Mouse (Mus musculus) testis, adult 2 months (tissue): ENCODE measurements at regions not wholly inside any gene's neighbourhood (a gene's known extent, or its start where the extent isn't known, plus 50 kb on each side); places are given as distances from the start of the nearest gene placed in this dataset.
A peak's percentile ranks its signal among the peaks of the same experiment; 100 is the strongest.

Source experiments
- H3K27ac ChIP-seq: fragments of 200-500 bp; 2 replicates; pipeline ENCODE4 v1.5.1; 2012; ENCODE audit warnings: low read depth, low read length; ENCODE audit not compliant: control insufficient read depth, insufficient read depth
- H3K27me3 ChIP-seq: fragments of 200-500 bp; 2 replicates; pipeline ENCODE4 v1.6.1; 2012; ENCODE audit warnings: mild to moderate bottlenecking, low read length, moderate library complexity; ENCODE audit not compliant: control insufficient read depth, insufficient read depth
- H3K36me3 ChIP-seq: fragments of 200-500 bp; 2 replicates; pipeline ENCODE4 v1.6.1; 2012; ENCODE audit warnings: mild to moderate bottlenecking, low read length; ENCODE audit not compliant: control insufficient read depth, insufficient read depth
- H3K4me1 ChIP-seq: fragments of 200-500 bp; 2 replicates; pipeline ENCODE4 v1.6.1; 2012; ENCODE audit warnings: low read length; ENCODE audit not compliant: control insufficient read depth, insufficient read depth
- H3K4me3 ChIP-seq: fragments of 200-500 bp; 2 replicates; pipeline ENCODE4 v1.5.1; 2012; ENCODE audit warnings: low read depth, mild to moderate bottlenecking, low read length, moderate library complexity, mixed read lengths; ENCODE audit not compliant: control insufficient read depth
- CTCF ChIP-seq: fragments of 200-500 bp; IDR thresholded peaks from 2 replicates; pipeline ENCODE4 v1.5.1; 2012; ENCODE audit warnings: low read depth, mild to moderate bottlenecking, inconsistent platforms, low read length, moderate library complexity; ENCODE audit not compliant: control insufficient read depth, insufficient read depth, insufficient replicate concordance
- POLR2A ChIP-seq: fragments of 200-500 bp; IDR thresholded peaks from 2 replicates; pipeline ENCODE4 v1.6.1; 2012; ENCODE audit warnings: low read depth, mild to moderate bottlenecking, inconsistent platforms, low read length, moderate library complexity; ENCODE audit not compliant: control insufficient read depth

- no peaks in the 10 kb centered on the region for H3K4me1 ChIP-seq
- no peaks in the 10 kb centered on the region for H3K36me3 ChIP-seq
- H3K27me3 ChIP-seq, result no peaks in the 10 kb centered on the region
- no peak for TF ChIP-seq POLR2A
- TF ChIP-seq CTCF, result no peak
- H3K27ac ChIP-seq, result no peak overlapping the region
- no peak overlapping the region for H3K4me3 ChIP-seq
Observed at GRCm38 (mm10) chr4:33799110-33799509, 125.3 kb upstream of the Cnr1 start.

- no peak overlapping the region for H3K27ac ChIP-seq
- TF ChIP-seq POLR2A (no peak), CTCF (no peak)
- H3K36me3 ChIP-seq, result no peaks in the 10 kb centered on the region
- no peak overlapping the region for H3K4me3 ChIP-seq
- H3K4me1 ChIP-seq, result no peaks in the 10 kb centered on the region
- no peaks in the 10 kb centered on the region for H3K27me3 ChIP-seq
Observed at GRCm38 (mm10) chr4:33799831-33800230, 124.6 kb upstream of the Cnr1 start.

GRCm38 (mm10) chr4:33812338-33812737 is 112.1 kb upstream of the Cnr1 start:
- no peak overlapping the region for H3K4me3 ChIP-seq
- no peaks in the 10 kb centered on the region for H3K4me1 ChIP-seq
- H3K27me3 ChIP-seq, result no peaks in the 10 kb centered on the region
- H3K27ac ChIP-seq, result no peak overlapping the region
- no peak for TF ChIP-seq POLR2A
- no peak for TF ChIP-seq CTCF
- H3K36me3 ChIP-seq, result no peaks in the 10 kb centered on the region

DNA sequence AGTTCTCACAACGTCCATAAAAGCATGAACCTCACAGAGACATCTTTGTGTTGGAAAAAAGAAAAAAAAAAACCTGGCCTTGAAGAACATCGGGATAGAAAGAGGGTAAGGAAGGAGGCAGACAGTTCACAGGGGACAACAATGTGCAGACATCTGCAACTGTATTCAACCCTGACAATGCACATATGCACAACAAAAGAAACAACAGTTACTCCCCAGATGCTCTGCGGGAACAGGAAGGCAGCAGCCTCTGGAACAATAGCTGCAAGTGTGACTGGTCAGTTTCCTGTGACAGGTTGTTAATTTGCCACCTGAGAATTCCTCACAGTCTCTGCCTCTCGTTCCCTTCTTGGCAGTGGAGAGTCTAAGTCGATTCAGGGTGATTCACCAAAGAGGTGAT is 100.5 kb upstream of the Cnr1 start:
- Histone ChIP-seq H3K4me1 (no peaks in the 10 kb centered on the region), H3K27ac (no peak overlapping the region), H3K4me3 (peak overlapping the region; percentile 25), H3K27me3 (no peaks in the 10 kb centered on the region), H3K36me3 (no peaks in the 10 kb centered on the region)
- TF ChIP-seq CTCF, result no peak

DNA sequence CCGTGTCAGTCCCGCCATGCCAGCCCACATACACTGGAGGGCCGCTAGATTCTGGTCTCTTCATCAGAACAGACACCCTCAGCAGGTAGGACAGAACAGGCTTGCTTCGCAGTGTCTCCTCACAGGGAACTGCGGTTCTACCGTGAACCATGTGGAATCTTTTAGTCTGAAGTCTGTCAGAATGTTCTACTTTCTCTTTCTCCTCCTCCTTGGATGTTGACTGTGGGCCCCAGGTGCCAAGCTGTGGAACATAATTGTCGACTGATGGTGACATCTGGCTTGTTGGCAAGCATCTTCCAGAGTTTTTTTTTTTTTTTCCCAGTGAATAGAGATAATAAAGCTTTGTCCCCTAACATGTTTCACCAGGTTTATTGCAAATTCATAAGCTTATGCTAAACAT is 91.3 kb upstream of the Cnr1 start:
- H3K4me1 ChIP-seq, result no peaks in the 10 kb centered on the region
- TF ChIP-seq CTCF, result no peak
- TF ChIP-seq POLR2A, result no peak

GRCm38 (mm10) chr4:33838436-33838835 is 86.0 kb upstream of the Cnr1 start:
- no peak for TF ChIP-seq CTCF
- no peak for TF ChIP-seq POLR2A
- Histone ChIP-seq H3K27me3 (no peaks in the 10 kb centered on the region), H3K4me3 (no peak overlapping the region), H3K36me3 (no peaks in the 10 kb centered on the region), H3K4me1 (no peaks in the 10 kb centered on the region; the same call in 1 of the 2 replicates), H3K27ac (no peak overlapping the region)

More for the DNA sequence above, 91.3 kb upstream of the Cnr1 start:
- Histone ChIP-seq H3K36me3 (no peaks in the 10 kb centered on the region), H3K27ac (no peak overlapping the region), H3K4me3 (no peak overlapping the region), H3K27me3 (no peaks in the 10 kb centered on the region)

DNA sequence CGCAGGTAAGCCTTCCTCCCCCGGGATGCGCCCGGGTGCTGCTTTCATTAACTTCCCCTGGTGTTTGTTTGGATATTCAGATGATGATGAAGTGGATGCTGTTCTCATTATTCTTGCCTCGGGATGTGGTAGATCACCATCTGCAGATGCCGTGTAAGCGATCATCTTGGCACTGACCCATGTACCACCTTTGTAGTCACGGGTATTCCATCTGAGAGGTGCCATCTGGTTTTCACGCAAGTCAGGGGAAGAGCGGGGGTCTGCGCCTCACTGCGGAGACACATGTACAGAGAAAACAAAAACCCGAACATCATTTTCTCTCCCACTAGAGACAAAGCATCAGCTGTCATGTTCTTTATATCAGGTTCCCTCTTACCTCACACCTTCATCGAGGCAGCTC is 84.3 kb upstream of the Cnr1 start:
- Histone ChIP-seq H3K27me3 (no peaks in the 10 kb centered on the region), H3K4me3 (no peak overlapping the region), H3K27ac (no peak overlapping the region), H3K36me3 (no peaks in the 10 kb centered on the region), H3K4me1 (no peaks in the 10 kb centered on the region; the same call in 1 of the 2 replicates)
- TF ChIP-seq CTCF (no peak), POLR2A (no peak)
